Mouse (Mus musculus) left cerebral cortex, adult 8-10 months (tissue): Measurements from ENCODE around the gene Kansl1. TPM values are rescaled to one million over a fixed set of nuclear protein-coding genes. Genes with fewer than 3 reads are reported as not detected.

ENCODE experiments used
- DNase-seq, 2 experiments: peaks; one replicate each; pipeline ENCODE4 v3.0.0; 2022; ENCODE audit warnings: low spot score in 2 of 2
- total RNA-seq, 4 experiments: library from RNA; stranded (reverse); gene quantifications; 2 replicates each; pipeline ENCODE4 v1.2.4; 2022

The Kansl1 gene
- total RNA-seq, 4 experiments from 2014 or later: 68.9 to 80.7 (median 76.1) TPM

DNA sequence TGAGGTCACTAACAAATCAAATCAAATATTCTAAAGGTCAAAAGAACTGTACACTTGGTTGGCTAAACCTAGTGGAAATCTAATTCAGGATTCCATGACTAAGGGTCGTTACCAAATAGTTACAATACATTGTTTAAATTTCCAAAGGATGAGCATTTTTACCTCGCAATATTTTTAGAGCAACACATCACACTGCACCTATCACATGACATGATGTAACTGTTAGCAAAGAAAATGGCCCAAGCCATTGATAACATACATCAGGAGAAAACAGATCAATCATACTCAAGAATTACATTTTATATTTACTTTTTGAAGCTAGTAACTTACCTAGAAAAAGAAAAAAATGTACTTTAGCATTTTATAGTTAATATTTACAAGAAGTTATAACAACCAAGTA is 29.0 kb downstream of the Kansl1 start:
- no peak for DNase-seq

DNA sequence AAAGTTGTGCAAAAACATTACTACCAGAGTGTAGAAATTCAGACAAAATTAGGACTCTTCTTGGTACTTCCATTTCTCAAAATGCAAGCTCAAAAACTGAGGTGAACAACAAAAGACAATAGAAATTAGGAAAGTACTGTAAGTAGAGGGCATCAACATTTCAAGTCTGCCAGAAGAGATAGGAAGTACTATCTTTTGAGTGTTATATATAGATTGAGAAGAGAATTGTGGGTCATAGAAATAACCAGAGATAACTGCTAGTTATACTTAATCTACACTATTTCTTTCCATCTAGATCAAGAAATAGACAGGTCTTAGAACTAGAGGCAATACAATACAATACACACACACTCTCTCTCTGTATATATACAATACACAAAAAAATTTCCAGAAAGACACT is 30.2 kb downstream of the Kansl1 start:
- no peak for DNase-seq

DNA sequence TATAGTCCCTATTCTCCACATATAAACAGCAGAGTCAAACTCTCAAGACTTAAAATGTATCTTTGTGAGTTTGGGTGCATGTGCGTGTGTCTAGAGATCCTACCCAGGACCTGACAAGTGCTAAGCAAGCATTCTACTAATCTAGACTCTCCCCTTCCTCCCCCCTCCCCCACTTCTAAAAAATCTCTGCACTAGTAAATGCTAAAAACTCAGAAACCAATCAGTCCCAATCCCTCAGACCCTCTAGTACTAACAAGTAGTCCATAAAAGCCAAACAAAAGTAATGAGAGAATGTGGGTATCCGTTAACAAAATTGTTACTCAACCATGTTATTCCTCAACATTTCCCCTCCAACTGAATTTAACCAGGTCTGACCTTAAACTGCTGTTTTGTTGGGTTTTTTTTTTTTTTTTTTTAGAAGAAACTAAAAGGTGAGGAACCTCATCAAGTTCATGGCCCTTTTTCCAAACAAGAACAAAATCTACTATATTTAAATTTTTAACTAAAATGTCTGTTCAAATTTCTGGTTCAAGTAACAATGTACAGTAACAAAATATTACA is 32.2 kb downstream of the Kansl1 start:
- no peak for DNase-seq

DNA sequence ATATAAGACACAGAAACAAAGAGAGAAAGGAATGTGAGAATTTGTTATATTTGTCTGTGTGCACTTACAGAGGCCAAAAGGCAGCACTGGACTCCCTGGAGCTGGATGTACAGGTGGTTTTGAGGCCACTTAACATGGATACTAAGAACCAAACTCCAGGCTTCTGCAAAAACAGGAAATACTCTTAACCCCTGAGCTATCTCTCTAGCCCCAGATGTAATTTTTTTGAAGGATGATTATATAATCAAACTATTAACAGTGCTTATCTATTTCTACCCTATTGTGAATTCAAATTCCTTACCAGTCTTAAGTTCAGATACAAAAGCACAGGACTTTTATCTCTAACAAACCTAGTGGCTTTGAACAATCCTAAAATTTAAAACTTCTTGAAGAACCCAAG is 32.9 kb downstream of the Kansl1 start:
- DNase-seq: no peak

DNA sequence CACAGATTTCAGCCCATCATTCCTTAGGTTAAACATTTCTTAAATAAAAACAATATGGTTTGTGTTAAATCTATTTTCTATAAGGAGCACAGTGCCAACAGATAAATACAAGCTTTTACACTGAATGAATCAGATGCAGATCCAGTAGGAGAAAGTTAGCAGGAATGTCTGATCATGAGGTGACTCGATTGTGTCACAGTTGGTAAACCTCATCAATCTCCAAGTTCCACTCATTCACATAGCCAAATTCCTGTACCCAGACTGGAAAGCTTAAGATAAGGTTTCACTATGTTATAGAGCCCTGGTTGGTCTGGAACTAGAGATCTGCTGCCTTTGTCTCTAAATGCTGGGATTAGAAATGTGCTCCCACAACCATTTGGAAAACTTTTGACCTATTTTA is 33.5 kb downstream of the Kansl1 start:
- DNase-seq: no peak

DNA sequence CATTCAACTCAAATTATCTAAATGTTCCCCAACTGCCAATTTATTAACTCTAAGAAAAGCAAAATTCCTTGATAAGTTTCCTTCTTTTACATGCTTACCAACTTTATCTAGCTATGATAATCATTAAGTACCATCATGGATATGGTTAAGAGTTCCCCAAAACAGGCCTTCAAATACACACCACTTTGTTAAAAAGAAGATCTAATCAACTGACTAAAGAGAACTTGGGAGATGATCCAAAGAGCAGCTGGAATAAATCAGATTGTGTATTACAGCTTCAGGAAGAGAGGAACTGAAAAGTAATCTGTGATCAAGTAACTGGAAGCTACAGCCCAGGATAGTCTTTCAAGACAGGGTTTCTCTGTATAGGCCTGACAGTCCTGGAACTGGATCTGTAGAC is 36.4 kb downstream of the Kansl1 start:
- no peak for DNase-seq

DNA sequence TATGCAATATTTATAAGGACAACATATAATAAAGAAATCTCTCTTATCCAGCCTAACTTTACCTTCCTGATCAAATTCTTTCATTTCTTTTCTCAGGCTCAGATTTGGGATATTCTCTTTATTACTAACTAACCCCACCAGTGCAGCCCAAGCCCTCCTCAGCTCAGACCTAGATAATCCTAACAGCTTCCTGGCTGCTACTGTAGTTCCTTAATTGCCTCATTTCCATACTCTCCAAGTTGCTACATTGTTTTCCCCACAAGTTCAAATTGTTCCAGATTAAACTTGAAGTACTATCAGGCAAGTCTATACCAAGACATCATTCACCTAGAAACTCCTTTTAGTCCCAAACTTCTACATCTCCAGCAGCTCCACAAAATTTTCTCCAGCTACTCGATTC is 36.9 kb downstream of the Kansl1 start:
- no peak for DNase-seq

DNA sequence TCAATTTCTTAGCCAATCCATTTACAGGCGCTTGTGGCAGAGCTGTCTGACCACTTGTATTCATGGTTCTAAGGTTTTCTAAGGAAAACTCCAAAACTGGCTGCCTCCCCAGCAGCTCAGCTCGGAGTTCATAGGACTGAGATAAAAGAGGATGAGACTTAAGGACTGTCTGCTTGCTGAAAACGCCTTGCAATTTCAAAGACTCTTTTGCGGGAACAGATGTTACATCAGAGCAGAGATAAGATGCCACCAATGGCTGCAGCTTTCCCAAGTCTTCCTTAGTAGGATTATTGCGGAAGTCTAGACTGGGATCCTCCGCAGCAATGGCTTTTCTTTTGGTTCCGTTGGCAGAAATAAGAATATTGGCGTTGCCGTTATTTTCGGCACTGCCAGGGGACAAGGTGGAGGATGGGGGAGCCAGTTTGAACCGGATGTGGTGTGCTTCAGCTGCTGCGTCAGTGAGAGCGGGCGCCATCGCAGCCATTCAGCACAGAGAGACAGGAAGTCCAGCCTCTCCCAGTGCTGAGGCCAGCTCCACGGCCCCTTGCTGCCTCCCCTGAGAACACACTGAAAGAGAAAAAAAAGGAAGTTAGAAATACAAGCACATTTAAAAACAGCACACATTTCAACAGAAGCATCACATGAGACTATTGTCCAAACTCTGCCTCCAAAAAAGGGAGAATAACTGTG is 43.8 kb downstream of the Kansl1 start:
- no peak for DNase-seq

DNA sequence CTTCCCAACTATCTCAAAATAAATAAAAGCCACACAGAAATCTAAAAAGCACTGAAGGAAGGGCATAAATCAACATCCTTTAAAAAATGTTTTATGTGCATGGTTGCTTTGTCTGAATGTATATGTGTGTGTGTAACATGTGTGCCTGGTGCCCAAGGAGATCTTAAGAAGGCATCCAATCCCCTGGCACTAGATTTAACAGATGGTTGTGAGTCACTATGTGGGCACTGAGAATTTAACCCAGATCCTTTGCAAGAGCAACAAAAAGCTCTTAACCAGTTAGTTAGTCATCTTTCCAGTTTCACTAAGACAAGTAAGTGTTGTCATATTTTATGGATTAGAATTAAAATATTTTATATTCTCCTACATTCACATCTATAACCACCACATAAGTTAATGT is 56.4 kb downstream of the Kansl1 start:
- peak in 1 of 2 experiments; percentile 16 for DNase-seq

DNA sequence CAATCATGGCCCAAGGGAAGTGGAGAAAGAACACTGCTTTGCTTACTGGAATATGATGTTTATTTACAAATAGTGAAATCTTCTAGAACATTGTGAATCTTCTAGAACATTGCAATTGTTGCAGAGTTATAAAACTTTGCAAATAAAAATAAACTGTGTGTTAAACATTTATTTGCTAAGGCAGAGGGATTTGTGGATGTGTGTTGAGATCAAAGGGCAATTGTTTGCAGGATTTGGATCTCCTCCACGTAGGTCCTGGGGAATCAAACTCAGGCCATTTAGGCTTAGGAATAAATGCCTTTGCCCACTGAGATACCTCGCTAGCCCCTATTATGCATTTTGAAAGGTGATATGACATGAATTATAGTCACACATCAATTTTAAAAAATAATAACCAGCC is 61.3 kb downstream of the Kansl1 start:
- no peak for DNase-seq

DNA sequence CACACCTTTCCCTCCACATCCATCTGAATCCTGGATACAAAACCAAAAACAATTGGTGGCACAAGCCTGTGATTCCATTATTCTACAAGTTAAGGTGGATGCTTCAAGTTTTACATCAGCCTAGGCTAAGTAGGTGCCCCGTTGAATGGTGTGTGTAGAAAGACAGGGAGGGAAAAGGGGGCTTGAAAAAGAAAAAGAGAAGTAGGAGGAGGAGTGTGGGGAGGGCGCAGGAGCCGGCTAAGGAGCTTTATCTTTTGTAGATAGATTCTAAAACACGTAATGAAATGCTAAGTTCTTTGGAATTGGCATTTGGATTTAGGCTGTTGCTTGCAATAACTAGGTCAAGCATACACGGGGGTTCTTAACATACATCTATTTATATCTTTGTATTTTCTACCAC is 67.7 kb downstream of the Kansl1 start:
- DNase-seq: no peak

DNA sequence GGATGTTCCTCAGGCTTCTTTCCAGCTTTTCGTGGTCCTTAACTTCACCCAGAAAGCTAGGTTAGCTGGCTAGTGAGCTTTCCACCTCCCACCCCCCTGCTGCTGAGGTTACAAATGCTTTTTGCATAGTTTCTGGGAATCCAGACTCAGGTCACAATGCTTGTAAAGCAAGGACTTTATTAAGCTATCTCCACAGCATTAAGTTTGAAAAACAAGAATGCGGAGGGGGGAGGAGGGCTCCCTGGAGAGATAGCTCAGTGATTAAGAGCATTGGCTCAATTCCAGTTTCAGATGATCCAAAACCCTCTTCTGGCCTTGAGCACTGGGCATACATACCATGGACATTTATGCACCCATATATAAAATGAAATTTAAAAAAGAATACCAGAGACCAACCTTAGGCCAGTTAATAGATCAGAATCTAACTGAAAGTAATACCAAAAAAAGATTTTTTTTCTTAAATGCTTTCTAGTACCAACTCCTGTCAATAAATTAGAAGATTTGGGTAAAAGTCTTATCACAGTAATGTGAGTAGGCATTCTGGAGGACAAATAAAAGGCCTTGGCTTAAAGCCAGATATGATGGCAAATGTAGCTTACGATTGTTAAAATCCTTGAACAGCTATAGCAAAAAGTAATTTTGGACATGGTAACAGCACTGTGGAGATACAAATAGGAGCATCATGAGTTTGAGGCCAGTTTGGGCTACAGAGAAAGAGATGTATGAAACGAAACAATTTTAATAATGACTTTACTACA is 69.0 kb downstream of the Kansl1 start:
- DNase-seq: no peak

DNA sequence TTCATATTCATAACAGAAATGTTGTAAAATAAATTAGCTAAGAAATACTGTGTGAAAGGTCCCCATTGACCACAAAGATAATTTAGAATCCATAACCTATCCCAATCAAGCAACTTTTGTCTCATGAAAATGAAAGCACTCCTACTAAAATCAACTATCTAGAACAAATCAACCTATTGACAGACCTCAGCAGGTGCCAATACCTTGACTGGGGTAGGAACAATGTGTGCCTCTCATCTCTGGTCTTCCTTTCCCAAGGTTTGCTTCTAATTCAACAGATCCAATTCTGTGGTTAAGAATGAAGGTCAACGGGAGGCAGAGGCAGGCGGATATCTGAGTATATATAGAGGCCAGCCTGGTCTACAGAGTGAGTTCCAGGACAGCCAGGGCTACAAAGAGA is 73.0 kb downstream of the Kansl1 start:
- no peak for DNase-seq

DNA sequence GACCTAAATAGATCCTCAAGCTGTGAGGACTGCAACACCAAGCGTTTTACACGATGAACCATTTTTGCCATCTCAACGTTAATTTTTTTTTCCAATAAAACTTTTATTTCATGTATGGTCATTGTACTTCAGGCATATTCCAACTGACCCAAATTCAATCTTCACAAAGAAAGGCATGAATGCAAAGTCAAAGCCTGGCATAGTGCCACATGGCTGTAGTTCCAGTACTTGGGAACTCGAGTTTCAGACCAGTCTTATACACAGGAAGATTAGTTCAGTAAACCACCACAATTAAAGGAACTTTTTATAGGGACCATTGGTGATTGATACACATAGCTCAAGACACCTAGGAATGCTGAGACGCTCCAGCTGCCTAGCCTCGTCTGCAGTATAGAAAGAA is 75.5 kb downstream of the Kansl1 start:
- DNase-seq: no peak

DNA sequence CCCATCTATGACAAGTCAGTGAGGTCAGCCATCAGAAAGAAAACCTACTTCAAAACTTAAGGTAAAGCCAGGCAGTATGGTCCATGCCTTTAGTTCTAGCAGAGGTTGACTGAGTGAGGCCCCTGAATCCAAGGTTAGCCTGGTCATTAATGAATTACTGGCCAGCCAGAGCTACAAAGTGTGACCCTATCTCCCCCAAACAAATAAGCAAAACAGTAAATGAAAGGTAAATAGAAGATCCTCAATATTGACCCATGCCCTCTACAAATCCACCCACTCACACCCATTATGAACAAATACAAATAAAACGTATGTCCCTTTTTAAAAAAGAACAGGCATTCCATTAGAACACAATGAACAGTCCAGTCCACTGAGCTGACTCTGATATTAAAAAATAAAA is 76.5 kb downstream of the Kansl1 start:
- DNase-seq: no peak

DNA sequence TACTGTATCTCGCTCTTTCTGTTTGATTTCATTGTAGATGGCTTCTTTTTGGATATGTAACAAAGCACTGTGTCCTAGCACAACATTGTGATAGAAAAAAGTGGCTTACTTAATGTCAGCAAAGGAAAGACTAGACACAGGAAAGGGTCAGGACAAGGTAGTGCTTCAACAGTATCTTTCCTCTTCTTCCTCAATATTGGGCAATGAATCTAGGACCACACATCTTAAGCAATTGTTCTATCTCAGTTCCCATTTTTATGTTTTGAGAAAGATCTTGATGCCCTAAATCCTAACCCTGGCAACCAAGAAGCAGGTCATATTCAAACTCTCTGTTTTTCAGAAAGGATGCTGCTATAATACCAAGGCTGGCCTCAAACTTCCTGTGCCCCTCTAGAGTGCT is 81.4 kb downstream of the Kansl1 start:
- DNase-seq: no peak

DNA sequence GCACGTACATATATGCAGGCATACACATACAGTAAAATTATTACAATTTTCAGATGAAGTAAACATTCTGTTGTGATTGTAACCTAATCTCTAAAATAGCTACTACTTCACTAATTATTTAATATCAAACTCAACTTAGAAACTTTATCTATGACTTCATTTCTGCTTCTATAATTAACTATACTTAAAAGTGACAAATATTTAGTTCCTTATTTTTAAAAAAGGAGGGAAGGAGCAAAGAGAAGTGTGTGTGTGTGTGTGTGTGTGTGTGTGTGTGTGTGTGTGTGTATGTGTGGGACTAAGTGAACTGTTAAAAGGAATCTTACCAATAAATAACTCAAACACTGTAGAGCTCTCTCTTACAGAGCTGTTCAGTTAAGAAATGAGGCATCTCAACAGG is 82.1 kb downstream of the Kansl1 start:
- no peak for DNase-seq

DNA sequence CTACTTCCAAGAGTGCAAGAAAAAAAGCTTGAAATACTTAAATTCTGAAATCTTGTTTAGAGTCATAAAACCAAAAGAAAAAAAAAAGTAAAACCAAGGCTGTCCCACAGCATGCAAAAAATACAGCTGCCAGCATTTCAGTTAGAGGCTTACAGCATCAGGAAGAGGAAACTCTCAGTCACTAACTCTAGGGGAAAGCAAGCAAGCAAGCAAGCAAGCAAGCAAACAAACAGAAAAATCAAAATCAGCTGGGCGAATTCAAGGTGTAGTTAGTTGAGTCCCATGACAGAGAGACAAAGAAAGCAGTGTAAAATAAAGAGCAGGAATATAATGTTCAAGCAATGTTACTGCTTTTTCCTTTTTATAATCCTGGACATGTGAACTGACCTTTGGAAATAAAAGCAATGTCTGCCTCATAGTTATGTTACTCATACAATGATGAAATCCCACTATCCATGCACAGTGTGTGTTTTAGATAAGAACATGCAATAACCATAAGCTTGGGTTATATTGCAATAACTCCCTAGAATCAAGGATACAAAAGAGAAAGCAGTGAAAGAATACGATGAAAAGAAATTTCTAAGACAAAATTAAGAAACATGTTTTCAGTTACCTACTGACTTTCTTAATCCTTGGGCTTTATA is 85.4 kb downstream of the Kansl1 start:
- DNase-seq: no peak

DNA sequence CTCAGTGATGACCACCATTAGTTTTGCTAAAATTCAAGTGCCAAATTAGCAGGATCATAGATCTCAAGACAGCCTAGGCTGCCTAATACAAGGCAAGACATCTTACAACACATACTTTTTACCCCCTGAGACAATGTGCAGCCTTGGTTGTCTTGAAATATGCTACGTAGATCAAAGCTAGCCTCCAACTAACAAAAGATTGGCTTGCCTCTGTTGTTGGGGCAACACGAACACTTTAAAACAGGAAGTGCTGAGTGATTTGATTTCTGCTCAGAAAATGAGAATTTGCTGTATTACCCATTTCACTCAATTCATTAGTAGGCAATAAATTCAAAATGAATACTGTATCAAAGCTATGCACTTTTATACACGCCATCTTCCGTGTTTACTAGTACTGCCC is 86.8 kb downstream of the Kansl1 start:
- no peak for DNase-seq

DNA sequence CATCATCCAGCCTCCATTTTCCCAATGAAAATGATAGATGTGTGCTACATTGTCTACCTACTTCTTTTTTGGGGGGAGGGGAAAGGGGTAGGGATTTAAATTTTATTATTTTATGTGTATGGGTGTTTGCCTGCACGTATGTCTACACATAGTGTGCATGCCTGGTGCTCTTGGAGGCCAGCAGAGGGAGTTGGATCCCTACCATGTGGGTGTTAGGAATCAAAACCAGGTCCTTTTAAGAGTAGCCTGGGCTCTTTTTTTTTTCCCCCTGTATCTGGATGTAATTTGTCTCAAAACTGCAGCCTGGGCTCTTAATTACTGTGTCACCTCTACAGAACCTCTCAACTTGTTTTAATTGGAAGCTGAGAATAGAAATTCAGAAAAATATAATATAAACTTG is 89.0 kb downstream of the Kansl1 start:
- DNase-seq: no peak

DNA sequence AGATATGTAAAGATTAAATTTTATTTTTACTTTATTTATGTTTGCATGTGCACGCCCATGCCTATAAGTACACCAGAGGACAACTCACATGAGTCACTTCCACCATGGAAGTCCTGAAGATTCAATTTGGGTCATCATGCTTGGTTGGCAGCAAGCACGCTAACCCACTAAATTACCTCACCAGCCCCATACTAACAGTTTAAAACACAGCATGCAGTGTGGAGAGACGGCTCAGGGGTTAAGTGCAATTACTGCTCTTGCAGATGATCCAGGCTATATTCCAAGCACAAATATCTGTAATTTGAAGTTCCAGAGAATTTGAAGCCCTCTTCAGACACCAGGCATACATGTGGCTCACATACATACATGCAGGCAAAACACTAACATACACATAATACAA is 92.4 kb downstream of the Kansl1 start:
- no peak for DNase-seq

DNA sequence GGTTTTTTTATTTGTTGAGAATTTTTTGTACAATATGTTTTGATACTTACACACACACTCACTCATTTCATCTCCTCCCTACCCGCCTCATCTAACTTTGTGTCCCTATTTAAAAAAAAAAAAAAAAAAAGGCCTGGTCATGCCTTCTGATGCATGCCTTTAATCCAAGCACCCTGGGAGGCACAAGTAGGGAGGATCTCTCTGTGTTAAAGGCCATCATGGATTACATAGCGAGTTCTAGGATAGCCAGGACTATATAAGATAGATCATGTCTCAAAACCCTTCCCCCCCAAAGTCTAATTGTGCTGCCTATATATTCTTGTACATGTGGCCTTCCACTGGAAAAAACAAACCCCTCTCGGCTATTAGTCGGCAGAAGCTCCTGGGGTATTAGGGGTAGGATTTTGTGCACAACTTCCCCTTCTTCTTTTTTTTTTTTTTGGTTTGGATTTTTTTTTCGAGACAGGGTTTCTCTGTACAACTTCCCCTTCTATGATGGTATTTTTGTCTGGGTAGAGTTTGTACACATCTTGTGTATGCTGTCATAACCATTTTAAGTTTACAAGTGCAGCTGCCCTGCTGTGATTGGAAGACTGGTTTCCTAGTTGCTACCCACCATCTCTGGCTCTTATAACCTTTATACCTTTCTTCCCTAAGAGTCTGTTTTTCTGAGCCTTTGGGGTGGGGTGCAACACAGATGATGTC is 101.0 kb downstream of the Kansl1 start:
- DNase-seq: no peak
